Mouse (Mus musculus): Measurements from ENCODE around the gene Sf1. TPM values are rescaled to one million over a fixed set of nuclear protein-coding genes. Genes with fewer than 3 reads are reported as not detected.

Gene Sf1
- polyA plus RNA-seq, 1 experiment from 2014 or later: 115 TPM

DNA sequence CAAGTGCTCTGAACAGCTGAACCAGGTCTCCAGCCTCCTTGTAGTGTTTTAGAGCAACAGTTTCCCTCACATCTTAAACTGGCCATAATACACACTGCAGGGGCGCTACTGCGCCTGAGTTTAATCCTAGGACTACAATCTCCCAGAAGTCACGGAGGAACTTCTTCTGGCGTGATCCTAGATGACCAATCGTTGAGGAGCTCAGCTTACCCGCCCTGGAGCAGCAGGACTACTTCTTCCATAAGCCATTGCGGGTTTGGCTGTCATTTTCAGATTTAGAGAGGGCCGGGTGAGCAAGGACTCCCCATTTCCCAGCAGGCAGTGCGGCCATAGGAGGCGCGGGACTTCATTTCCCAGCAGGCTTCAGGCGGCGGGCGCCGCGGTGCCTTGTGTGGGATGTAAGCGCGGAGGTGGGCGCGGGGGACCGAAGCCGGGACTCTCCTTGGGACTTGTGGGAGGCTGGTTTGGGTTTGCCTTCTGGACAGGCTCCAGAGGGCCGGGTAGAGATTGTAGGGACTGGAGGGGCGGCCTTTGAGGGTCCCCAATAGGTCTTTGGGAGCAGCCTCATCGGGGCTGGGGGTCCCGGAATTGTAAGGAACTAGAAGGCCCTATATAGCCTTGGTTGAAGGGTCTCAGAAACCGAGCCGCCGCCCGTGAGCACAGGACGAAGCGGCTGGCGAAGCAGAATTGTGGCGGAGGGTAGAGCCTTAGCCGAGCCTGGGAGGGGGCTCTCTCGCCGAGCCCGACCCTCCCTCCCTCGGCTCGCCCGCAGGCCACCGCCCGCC, 28.6 kb upstream of the Sf1 start, which contains the start of gene Men1:
TSS of gene Men1 (plus strand) at position 307 of the 785 bp plus-strand sequence.
- H3K4me2 ChIP-seq: peak within 1 kb of the TSS; percentile 97
- H3K27ac ChIP-seq: peak within 1 kb of the TSS; percentile 85
- 2% methylated on average over 43 of the region's 43 CpGs for WGBS (ENCODE audit: insufficient replicate concordance)
- H3K9me3 ChIP-seq (replicated peaks): no peaks in the 10 kb centered on the region
- H3K4me1 ChIP-seq: peaks cover 62% of the 10 kb centered on the region
- peaks cover 33% of the 10 kb centered on the region for H3K36me3 ChIP-seq
- peak; percentile 87 for ATAC-seq
- peak within 1 kb of the TSS; percentile 88 for H3K9ac ChIP-seq
- H3K27me3 ChIP-seq (replicated peaks): no peaks in the 10 kb centered on the region
- H3K4me3 ChIP-seq: peak within 1 kb of the TSS; percentile 82

DNA sequence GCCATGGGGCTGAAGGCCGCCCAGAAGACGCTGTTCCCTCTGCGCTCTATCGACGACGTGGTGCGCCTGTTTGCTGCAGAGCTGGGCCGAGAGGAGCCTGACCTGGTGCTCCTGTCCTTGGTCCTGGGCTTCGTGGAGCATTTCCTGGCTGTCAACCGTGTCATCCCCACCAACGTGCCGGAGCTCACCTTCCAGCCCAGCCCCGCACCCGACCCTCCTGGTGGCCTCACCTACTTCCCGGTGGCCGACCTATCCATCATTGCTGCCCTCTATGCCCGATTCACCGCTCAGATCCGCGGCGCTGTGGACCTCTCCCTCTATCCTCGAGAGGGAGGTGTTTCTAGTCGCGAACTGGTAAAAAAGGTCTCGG, 28.0 kb upstream of the Sf1 start:
- no peak; the same call in 1 of the 2 replicates for ATAC-seq
- Histone ChIP-seq H3K4me1 (peaks cover 68% of the 10 kb centered on the region), H3K27ac (peak overlapping the region; percentile 85), H3K36me3 (peaks cover 37% of the 10 kb centered on the region), H3K9ac (peak overlapping the region; percentile 88), H3K27me3 (replicated peaks) (no peaks in the 10 kb centered on the region), H3K4me3 (peak overlapping the region; percentile 82), H3K9me3 (replicated peaks) (no peaks in the 10 kb centered on the region), H3K4me2 (peak overlapping the region; percentile 97)
- 1% methylated on average over 25 of the region's 25 CpGs for WGBS (ENCODE audit: insufficient replicate concordance)

DNA sequence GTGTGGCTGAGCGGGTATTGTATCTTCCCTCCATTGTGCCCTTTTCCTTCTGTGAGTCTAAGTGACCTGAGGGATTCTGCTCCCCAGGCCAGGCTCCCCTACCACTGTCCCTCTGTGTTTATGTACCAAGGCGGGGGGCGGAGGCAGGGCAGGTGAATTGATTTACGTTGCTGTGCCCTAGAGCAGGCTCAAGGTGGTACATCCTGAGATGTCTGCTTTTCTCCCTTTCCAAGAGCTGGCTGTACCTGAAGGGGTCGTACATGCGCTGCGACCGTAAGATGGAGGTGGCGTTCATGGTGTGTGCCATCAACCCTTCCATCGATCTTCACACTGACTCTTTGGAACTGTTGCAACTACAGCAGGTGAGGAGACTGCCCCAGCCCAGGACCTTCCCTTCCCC, 26.6 kb upstream of the Sf1 start:
- ATAC-seq: no peak
- WGBS (ENCODE audit: insufficient replicate concordance): 86% methylated on average over 10 of the region's 10 CpGs
- H3K9me3 ChIP-seq (replicated peaks): no peaks in the 10 kb centered on the region
- no peaks in the 10 kb centered on the region for H3K27me3 ChIP-seq (replicated peaks)
- peak overlapping the region; percentile 97 for H3K4me2 ChIP-seq
- peak overlapping the region; percentile 82 for H3K4me3 ChIP-seq
- peaks cover 68% of the 10 kb centered on the region for H3K4me1 ChIP-seq
- H3K9ac ChIP-seq: peak overlapping the region; percentile 88; the same call in 1 of the 2 replicates
- peaks cover 37% of the 10 kb centered on the region for H3K36me3 ChIP-seq
- H3K27ac ChIP-seq: no peak overlapping the region

DNA sequence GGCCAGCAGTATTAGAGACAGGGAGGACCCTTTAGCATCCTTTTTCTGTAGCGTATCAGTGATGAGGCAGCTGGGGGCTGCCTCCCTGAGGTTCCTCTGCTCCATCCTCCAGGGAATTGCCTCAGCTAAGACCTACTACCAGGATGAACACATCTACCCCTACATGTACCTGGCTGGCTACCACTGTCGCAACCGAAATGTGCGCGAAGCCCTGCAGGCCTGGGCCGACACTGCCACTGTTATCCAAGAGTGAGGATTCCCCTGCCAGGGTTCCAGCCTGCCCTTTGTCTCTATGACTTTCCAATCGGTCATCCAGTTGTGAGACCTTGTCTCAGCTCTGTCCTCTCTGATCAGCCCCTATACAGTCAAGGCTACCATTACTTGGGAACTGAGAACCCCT, 25.3 kb upstream of the Sf1 start:
- Histone ChIP-seq H3K9me3 (replicated peaks) (no peaks in the 10 kb centered on the region), H3K4me3 (no peak overlapping the region), H3K36me3 (peaks cover 43% of the 10 kb centered on the region), H3K4me2 (no peak overlapping the region), H3K9ac (no peak overlapping the region), H3K27me3 (replicated peaks) (no peaks in the 10 kb centered on the region), H3K27ac (no peak overlapping the region), H3K4me1 (peaks cover 77% of the 10 kb centered on the region)
- WGBS (ENCODE audit: insufficient replicate concordance): 94% methylated on average over 7 of the region's 7 CpGs
- no peak for ATAC-seq

DNA sequence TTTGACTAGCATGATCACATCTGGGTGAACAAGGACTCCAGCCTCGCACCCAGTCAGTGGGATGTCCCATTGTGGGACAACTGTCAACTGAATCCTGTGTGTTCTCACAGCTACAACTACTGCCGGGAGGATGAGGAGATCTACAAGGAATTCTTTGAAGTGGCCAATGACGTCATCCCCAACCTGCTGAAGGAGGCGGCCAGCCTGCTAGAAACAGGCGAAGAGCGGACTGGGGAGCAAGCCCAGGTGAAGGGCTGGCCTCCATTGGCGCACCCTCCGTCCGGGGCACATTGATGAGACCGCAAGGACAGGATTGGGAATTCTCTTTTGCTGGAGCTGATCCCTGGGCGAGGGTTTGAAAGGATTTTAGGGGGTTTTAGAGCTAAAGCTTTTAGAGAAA, 24.8 kb upstream of the Sf1 start:
- 89% methylated on average over 11 of the region's 11 CpGs for WGBS (ENCODE audit: insufficient replicate concordance)

DNA sequence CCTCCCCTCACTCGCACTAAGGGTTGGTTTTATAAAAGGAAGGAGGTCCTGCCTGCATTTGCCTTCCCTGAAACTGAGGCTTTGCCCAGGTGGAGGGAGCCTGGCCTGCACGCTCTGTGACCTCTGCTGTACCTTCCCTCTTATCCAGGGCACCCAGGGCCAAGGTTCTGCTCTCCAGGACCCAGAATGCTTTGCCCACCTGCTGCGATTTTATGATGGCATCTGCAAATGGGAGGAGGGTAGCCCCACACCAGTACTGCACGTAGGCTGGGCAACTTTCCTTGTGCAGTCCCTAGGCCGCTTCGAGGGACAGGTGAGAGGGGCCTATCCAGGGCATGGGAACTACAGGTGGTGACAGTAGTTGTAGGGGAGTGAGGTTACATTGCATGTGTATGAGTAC, 24.3 kb upstream of the Sf1 start:
- H3K4me1 ChIP-seq: peaks cover 80% of the 10 kb centered on the region

More for the DNA sequence above, 24.8 kb upstream of the Sf1 start:
- Histone ChIP-seq H3K9me3 (replicated peaks) (no peaks in the 10 kb centered on the region), H3K9ac (no peak overlapping the region), H3K4me3 (no peak overlapping the region), H3K36me3 (peaks cover 43% of the 10 kb centered on the region), H3K4me1 (peaks cover 80% of the 10 kb centered on the region), H3K27ac (no peak overlapping the region), H3K27me3 (replicated peaks) (no peaks in the 10 kb centered on the region), H3K4me2 (no peak overlapping the region)
- ATAC-seq: no peak

DNA sequence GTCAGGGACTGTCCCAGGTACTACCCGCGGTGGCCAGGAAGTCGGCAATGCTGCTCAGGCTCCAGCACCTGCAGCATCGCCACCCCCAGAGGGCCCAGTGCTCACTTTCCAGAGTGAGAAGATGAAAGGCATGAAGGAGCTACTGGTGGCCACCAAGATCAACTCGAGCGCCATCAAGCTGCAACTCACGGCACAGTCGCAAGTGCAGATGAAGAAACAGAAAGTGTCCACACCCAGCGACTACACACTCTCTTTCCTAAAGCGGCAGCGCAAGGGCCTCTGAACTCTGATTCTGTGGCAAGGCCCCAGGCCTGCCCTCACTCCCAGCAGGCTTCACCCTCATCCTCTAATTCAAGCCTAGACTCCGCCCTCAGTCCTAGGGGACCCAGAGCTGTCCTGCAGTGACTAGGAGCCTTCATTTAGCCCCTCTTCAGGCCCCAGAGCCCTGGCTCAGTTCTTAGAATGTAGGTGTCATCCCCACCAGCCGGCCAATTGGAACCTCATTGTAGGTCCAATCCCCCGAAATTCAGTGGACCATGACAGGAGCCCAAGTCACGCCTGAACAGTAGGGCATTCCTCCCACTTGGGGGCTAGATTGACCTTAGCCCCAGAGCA, 23.5 kb upstream of the Sf1 start:
- H3K27ac ChIP-seq: peak overlapping the region; percentile 83
- H3K27me3 ChIP-seq (replicated peaks): no peaks in the 10 kb centered on the region
- H3K9ac ChIP-seq: peak overlapping the region; percentile 90
- H3K4me3 ChIP-seq: peak overlapping the region; percentile 79
- peak overlapping the region; percentile 99 for H3K4me2 ChIP-seq
- 43% methylated on average over 15 of the region's 15 CpGs for WGBS (ENCODE audit: insufficient replicate concordance)
- peaks cover 55% of the 10 kb centered on the region for H3K36me3 ChIP-seq
- H3K4me1 ChIP-seq: peaks cover 76% of the 10 kb centered on the region
- peak; percentile 4; the same call in 1 of the 2 replicates for ATAC-seq
- no peaks in the 10 kb centered on the region for H3K9me3 ChIP-seq (replicated peaks)

More for the DNA sequence above, 24.3 kb upstream of the Sf1 start:
- no peak overlapping the region for H3K9ac ChIP-seq
- ATAC-seq: no peak
- no peak overlapping the region for H3K4me3 ChIP-seq
- H3K27ac ChIP-seq: no peak overlapping the region
- no peaks in the 10 kb centered on the region for H3K27me3 ChIP-seq (replicated peaks)
- WGBS (ENCODE audit: insufficient replicate concordance): 94% methylated on average over 6 of the region's 6 CpGs
- peaks cover 47% of the 10 kb centered on the region for H3K36me3 ChIP-seq
- H3K4me2 ChIP-seq: peak overlapping the region; percentile 99; the same call in 1 of the 2 replicates
- no peaks in the 10 kb centered on the region for H3K9me3 ChIP-seq (replicated peaks)

DNA sequence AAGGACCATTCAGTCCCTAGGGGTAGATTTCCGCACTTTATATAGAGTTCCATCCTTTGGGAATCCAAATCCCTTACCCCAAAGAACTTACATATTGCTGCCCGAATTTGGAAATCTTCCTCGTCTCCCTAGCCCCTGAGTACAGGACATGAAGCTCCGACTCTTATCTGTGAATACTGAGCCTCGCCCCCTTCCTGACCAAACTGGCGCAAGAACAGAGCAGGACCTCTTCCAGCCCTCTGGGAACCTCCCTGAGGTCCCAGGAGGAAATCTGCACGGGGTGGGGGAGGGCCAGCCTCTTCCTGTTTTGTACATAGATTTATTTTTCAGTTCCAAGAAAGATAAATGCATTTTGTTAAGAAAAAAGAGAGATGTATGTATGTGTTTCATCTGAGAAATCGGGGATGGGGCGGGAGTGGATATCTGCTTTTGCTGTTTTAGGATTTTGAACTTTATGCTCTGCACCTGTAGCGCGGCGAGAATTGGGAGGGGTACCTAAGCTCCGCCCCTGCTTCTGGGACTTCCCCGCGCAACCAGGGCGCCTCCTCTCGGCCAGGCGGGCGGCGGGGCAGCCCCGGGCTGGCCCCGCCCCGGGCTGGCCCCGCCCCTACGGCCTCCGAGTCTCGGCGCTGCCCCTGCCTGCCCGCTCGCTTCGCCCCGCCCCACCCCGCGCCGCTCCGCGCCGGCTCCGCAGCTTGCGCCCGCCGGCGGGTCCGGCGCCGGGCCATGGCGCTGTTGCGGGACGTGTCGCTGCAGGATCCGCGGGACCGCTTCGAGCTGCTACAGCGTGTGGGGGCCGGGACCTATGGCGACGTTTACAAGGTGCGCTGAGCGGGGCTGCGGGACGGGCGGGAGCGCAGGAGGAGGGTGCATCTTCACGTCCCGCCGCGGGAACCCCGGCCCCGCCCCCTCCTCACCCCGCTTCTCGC, 22.7 kb upstream of the Sf1 start, which contains the start of gene Map4k2:
TSS of gene Map4k2 (plus strand) at position 612 of the 929 bp plus-strand sequence.
- no peaks in the 10 kb centered on the region for H3K27me3 ChIP-seq (replicated peaks)
- H3K36me3 ChIP-seq: peaks cover 63% of the 10 kb centered on the region
- H3K27ac ChIP-seq: peak within 1 kb of the TSS; percentile 83
- H3K4me1 ChIP-seq: peaks cover 70% of the 10 kb centered on the region
- H3K9me3 ChIP-seq (replicated peaks): no peaks in the 10 kb centered on the region
- H3K4me3 ChIP-seq: peak within 1 kb of the TSS; percentile 79
- 2% methylated on average over 72 of the region's 72 CpGs for WGBS (ENCODE audit: insufficient replicate concordance)
- H3K4me2 ChIP-seq: peak within 1 kb of the TSS; percentile 99
- peak within 1 kb of the TSS; percentile 90 for H3K9ac ChIP-seq
- peak; percentile 85 for ATAC-seq

DNA sequence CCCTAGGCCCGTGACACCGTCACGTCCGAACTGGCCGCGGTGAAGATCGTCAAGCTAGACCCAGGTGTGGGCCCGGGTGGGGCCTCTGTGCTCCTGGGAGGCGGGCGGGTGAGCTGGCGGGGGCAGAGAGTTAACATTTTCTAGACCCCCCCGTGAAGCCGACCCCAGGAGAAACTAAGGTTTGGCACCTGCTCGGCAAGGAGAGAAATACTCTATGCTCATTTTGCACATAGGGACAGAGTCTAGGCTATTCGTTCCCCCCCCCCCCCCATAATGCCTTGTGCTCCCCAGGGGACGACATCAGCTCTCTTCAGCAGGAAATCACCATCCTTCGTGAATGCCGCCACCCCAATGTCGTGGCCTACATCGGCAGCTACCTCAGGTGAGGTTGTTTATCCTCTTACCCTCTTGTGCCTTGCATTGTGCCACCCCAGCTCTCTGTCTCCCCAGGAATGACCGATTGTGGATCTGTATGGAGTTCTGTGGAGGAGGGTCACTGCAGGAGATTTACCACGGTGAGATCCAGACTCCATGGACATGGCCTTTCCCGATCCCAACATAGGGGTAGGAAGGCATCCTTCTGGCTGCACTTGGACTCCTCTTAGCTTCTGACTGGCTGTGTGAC, 21.9 kb upstream of the Sf1 start:
- ATAC-seq: peak; percentile 38
- Histone ChIP-seq H3K4me1 (peaks cover 70% of the 10 kb centered on the region), H3K36me3 (peaks cover 71% of the 10 kb centered on the region)

DNA sequence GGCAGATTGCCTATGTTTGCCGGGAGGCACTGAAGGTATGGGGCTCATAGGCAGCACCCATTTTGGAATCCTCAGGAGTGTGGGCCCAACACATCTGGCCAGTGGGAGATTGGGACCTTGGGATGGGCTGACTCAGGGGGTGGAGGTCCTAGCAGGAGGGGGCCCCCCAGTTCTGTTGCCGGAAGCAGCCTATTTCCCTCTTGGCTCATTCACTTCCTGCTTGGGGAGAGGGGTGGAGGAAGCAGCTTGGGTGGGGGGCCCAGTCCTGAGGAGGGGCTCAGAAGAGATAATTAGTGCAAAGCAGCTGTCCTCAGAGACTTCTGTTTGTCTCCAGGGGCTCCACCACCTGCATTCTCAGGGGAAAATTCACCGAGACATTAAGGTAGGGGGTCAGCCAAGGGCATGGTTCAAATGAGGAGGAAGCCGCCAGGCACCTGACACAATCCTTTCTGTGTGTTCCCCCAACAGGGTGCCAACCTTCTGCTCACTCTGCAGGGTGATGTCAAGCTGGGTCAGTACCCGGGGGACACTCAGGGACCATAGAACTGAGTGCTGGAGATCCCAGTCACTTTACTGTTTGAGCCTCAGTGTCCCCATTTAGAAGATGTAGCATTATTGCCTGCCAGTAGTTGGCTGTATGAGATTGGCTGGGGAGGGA, 21.1 kb upstream of the Sf1 start:
- no peak for ATAC-seq
- Histone ChIP-seq H3K27me3 (replicated peaks) (no peaks in the 10 kb centered on the region), H3K4me1 (peaks cover 67% of the 10 kb centered on the region), H3K4me2 (peak overlapping the region; percentile 99), H3K9ac (no peak overlapping the region), H3K4me3 (peak overlapping the region; percentile 79), H3K36me3 (peaks cover 71% of the 10 kb centered on the region), H3K9me3 (replicated peaks) (no peaks in the 10 kb centered on the region), H3K27ac (peak overlapping the region; percentile 83)
- WGBS (ENCODE audit: insufficient replicate concordance): 52% methylated on average over 5 of the region's 5 CpGs

More for the DNA sequence above, 21.9 kb upstream of the Sf1 start:
- peak overlapping the region; percentile 83 for H3K27ac ChIP-seq
- H3K4me2 ChIP-seq: peak overlapping the region; percentile 99
- H3K4me3 ChIP-seq: peak overlapping the region; percentile 79
- H3K9me3 ChIP-seq (replicated peaks): no peaks in the 10 kb centered on the region
- H3K27me3 ChIP-seq (replicated peaks): no peaks in the 10 kb centered on the region
- 5% methylated on average over 23 of the region's 23 CpGs for WGBS (ENCODE audit: insufficient replicate concordance)
- H3K9ac ChIP-seq: peak overlapping the region; percentile 90

Measured in liver, embryonic 12.5 days (tissue).